Mouse (Mus musculus) liver, postnatal 0 days (tissue): ENCODE measurements at regions not wholly inside any gene's neighbourhood (a gene's known extent, or its start where the extent isn't known, plus 50 kb on each side); places are given as distances from the start of the nearest gene placed in this dataset.

Experiments
- CTCF ChIP-seq: sonication (generic); IDR thresholded peaks from 2 replicates; pipeline ENCODE4 v1.5.1; 2016; ENCODE audit warnings: antibody characterized with exemption, low read depth
- EP300 ChIP-seq: IDR thresholded peaks from 2 replicates; pipeline ENCODE4 v1.6.1; 2016; ENCODE audit warnings: antibody characterized with exemption, low read depth, mild to moderate bottlenecking

- TF ChIP-seq CTCF = no peak
- TF ChIP-seq EP300 = no peak
These were observed 134.3 kb downstream of the Rpl10-ps3 start for GRCm38 (mm10) chr9:50210481-50210880.
